Mouse (Mus musculus) gastrocnemius, postnatal 14 days (tissue): ENCODE data around the gene Spag7. TPM values are rescaled to one million over a fixed set of nuclear protein-coding genes. Genes with fewer than 3 reads are reported as not detected.
A peak's percentile ranks its signal among the peaks of the same experiment; 100 is the strongest.

ENCODE experiments used
- DNase-seq: peaks from one replicate; pipeline ENCODE4 v3.0.0; 2021; ENCODE audit warnings: mixed read lengths
- intact Hi-C: fragments of 180-260 bp; cut with DNase I; formaldehyde crosslinking; loops from one replicate; pipeline ENCODE4 v1.15.1; 2025; ENCODE audit warnings: low total_unique reads
- microRNA-seq, 2 experiments: library from miRNA; unstranded; fragments of <30 nt; microRNA quantifications; one replicate each; pipeline ENCODE4 v1.2.0; 2021
- total RNA-seq, 2 experiments: library from RNA; stranded (reverse); gene quantifications; 2 replicates each; pipeline ENCODE4 v1.2.3; 2021

Spag7 gene
- total RNA-seq, 2 experiments from 2014 or later, result 117 to 122 TPM

DNA sequence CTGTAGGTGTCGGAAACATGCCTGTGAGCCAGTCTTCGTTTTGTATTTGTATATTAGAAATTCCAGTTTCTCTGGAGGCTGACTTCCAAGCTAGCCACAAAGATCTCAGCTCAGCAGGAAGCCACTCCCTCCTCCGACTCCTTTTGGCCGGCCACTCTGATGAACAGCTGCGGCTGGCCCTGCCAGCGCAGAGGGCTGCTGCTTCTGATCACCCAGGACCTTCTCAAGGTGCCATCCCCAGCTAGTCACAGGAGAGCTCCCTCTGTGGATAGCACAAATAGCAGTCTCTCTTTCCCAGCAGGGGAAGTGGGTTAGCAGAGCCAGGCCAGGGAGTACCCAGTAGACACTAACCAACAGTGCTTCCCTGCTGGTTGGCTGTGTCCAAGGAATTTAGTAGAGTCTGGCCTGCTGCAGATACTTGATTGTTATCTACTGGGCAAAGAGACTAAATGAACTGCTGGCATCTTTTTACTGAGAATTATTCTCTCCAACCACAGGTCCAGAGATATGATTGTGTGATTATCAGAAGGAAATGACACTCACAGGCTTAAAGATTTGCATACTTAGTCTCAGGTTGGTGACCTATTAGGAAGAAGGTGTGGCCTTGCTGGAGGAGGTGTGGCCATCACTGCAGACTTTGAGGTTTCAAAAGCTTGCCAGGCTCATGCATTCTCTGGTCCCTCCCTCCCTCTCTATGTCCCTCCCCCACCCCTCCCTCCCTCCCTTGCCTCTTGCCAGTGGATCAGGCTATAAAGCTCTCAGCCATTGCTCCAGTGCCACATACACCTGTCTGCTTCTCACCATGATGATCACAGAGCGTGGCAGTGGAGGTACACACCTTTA lies 47.0 kb downstream of the Spag7 start:
- peak; percentile 71 for DNase-seq
- intact Hi-C loops, result loop anchor here (5.0 kb wide), 1 partner anchor 830 kb away; no protein-coding TSS in a partner anchor

DNA sequence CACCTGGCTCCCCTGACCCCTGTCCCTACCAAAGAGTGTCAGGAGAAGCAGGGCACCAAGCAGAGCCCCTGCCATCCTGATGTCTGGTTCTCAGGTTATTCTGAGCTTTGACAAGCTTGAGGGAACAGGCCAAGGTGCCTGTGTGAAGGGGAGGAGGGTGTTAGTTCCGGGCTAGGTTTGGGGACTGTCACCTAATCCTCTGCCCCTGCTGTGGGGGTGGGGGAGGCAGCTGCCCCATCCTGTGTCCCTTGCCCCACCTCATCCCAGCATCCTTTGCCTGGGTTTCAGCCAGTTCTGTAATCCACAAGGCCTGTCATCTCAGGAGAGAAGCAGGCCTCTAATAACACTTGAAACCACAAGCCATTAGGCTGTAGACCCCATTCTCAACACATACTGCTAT lies 50.1 kb downstream of the Spag7 start, which contains the start of gene Chrne:
TSS of gene Chrne (minus strand) at position 116 of the 400 bp plus-strand sequence.
- intact Hi-C loops, result loop anchor here (10.0 kb wide), 1 partner anchor 184 kb away; the partner anchor contains the start of gene Arrb2
- DNase-seq, result peak; percentile 46

DNA sequence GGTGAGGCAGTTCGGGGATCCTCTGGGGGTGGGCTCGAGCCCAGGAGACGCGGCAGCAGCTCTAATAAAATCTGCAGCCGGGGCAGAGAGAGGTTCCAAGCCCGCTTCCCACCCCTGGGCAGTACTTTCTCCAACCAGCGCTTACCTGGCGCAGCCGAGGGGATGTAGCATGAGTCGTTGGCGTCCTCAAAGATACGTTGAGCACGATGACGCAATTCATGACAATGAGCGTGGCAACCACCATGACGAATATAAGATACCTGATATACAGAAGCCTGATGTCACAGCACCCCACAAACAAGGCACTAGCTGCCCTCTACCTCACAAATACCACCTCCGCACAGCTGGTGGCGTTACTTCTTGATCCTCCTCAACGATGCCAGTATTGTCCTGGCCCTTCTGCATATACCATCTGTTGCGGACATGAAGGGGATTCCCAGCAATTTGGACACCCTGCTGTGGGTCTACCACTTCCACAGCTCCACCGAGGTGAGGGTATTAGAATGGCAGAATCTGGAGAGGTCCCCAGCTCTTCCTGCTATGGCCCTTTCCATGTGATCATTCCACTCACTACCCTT lies 53.6 kb downstream of the Spag7 start, which contains the start of gene 4930544D05Rik:
TSS of gene 4930544D05Rik (plus strand) at position 333 of the 578 bp plus-strand sequence.
- intact Hi-C loops, result loop anchor here (10.0 kb wide), 1 partner anchor 181 kb away; the partner anchor contains the start of gene Arrb2

DNA sequence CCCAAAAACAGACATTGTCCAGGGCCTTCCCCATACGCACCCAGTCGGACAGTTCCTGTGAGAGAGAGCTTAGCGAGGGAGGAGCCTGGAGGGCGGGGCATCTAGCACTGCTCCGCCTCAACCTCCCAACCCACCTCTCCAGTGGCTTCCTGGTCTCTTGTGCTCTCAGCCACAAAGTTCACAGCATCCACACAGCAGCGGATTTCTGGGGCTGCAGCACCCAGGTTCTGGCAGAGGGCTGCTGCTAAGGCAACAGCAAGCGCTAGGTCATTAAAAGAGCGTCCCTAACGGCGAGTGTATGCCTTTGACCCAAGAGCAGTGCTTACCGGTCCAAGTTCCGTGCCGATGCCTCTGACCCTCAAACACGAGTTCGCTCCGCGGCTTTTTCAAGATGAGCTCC lies 54.1 kb downstream of the Spag7 start:
- intact Hi-C loops, result loop anchor here (10.0 kb wide), 1 partner anchor 180 kb away; the partner anchor contains the start of gene Arrb2
- DNase-seq, result peak; percentile 73

More for the DNA sequence above, 53.6 kb downstream of the Spag7 start, which contains the start of gene 4930544D05Rik:
- DNase-seq, result no peak

Small RNA genes within 50 kb of the gene (microRNA-seq; reads per million reads assigned to microRNA genes)
- gene Mir6925, result 0 to 0.96 reads per million in 2 experiments

Other genes with a start within 250 kb of the Spag7 start
- 1 to 10 TPM; 8.3 to 9.7 TPM for gene Arrb2, start 236.8 kb downstream of the Spag7 start, total RNA-seq
- gene Med11, start 217.5 kb downstream of the Spag7 start, total RNA-seq, result 1 to 10 TPM; 6.2 to 6.5 TPM
- gene Zmynd15, start 210.0 kb downstream of the Spag7 start, total RNA-seq, result under 1 TPM; 0.31 to 0.84 TPM
- gene Cxcl16, start 209.4 kb downstream of the Spag7 start, total RNA-seq, result 1 to 10 TPM; 2.6 to 3.1 TPM
- not detected for gene Tm4sf5, start 164.2 kb downstream of the Spag7 start, total RNA-seq
- not detected for gene Vmo1, start 154.8 kb downstream of the Spag7 start, total RNA-seq
- not detected for gene Gltpd2, start 150.2 kb downstream of the Spag7 start, total RNA-seq
- 100 to 1,000 TPM; 292 to 301 TPM for gene Psmb6, start 144.0 kb downstream of the Spag7 start, total RNA-seq
- gene Gm40193, start 136.5 kb downstream of the Spag7 start, total RNA-seq, result not detected
- gene Pld2, start 129.4 kb downstream of the Spag7 start, total RNA-seq, result 10 to 100 TPM; 15.9 to 17.1 TPM
- 10 to 100 TPM; 26.1 to 27.7 TPM for gene Mink1, start 106.5 kb downstream of the Spag7 start, total RNA-seq
- gene 4930544D05Rik, start 53.6 kb downstream of the Spag7 start, total RNA-seq, result not detected
- 10 to 100 TPM; 38.7 to 39.4 TPM for gene Chrne, start 50.2 kb downstream of the Spag7 start, total RNA-seq
- gene Gp1ba, start 30.3 kb downstream of the Spag7 start, total RNA-seq, result under 1 TPM in 1 of 2 experiments, not detected in 1; 0.08 TPM
- 10 to 100 TPM; 34.9 to 35.7 TPM for gene Rnf167, start 22.2 kb downstream of the Spag7 start, total RNA-seq
- 100 to 1,000 TPM; 278 to 315 TPM for gene Slc25a11, start 21.9 kb downstream of the Spag7 start, total RNA-seq
- 100 to 1,000 TPM; 340 to 388 TPM for gene Pfn1, start 14.8 kb downstream of the Spag7 start, total RNA-seq
- 1,000 to 10,000 TPM; 6,763 to 7,262 TPM for gene Eno3, start 12.2 kb downstream of the Spag7 start, total RNA-seq
- 10 to 100 TPM; 21.2 to 25.5 TPM for gene Camta2, start 18.7 kb upstream of the Spag7 start, total RNA-seq
- 1 to 10 TPM; 2.5 to 3.3 TPM for gene Inca1, start 30.7 kb upstream of the Spag7 start, total RNA-seq
- gene Kif1c, start 31.1 kb upstream of the Spag7 start, total RNA-seq, result 100 to 1,000 TPM; 216 to 226 TPM
- gene Zfp3, start 94.8 kb upstream of the Spag7 start, total RNA-seq, result 10 to 100 TPM in 1 of 2 experiments, 1 to 10 TPM in 1; 7.4 to 10.8 TPM
- under 1 TPM in 1 of 2 experiments, not detected in 1; 0.22 TPM for gene Scimp, start 143.2 kb upstream of the Spag7 start, total RNA-seq
- gene Rabep1, start 175.4 kb upstream of the Spag7 start, total RNA-seq, result 10 to 100 TPM; 22.7 to 24.3 TPM